Mouse (Mus musculus): Measurements from ENCODE around the gene Baz1a. TPM values are rescaled to one million over a fixed set of nuclear protein-coding genes. Genes with fewer than 3 reads are reported as not detected.

Gene Baz1a
- total and polyA plus RNA-seq, 2 experiments = 1.6 to 6.8 TPM

DNA sequence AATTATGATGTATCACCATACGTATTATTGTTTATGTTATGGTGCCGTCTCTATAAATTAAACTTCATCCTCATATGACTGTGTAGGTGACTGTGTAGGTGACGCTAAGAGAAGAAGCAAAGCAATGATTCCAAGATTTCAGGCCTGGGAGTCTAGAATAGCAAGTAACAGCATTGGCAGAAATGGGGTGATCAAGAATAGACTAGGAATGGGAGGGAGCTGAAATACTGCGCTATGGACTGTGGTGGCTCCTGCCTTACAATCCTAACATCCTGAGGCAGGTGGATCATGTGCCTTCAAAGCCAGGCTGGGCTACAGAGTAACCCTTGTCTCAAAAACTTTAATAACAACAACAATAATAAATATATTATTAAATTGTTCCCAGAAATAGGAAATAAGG lies 19.7 kb downstream of the Baz1a start:
- H3K4me3 ChIP-seq (ENCODE audit: insufficient read depth, low read depth, low read length) = no peak overlapping the region
- H3K9ac ChIP-seq (ENCODE audit: low read depth, low read length) = no peak overlapping the region
- H3K27ac ChIP-seq (replicated peaks; ENCODE audit: insufficient read depth, low read depth, low read length) = no peak overlapping the region
- H3K4me1 ChIP-seq (ENCODE audit: control insufficient read depth, insufficient read depth, low read length) = no peaks in the 10 kb centered on the region
- TF ChIP-seq POLR2A (IDR thresholded peaks at IDR 0.05; ENCODE audit: extremely low read depth, insufficient read depth, low read length) (no peak), CTCF (IDR thresholded peaks at IDR 0.05; ENCODE audit: low read depth, low read length) (no peak)
- H3K27me3 ChIP-seq (ENCODE audit: control insufficient read depth, insufficient read depth, low read length) = no peaks in the 10 kb centered on the region
- no peaks in the 10 kb centered on the region for H3K79me2 ChIP-seq (ENCODE audit: control insufficient read depth, insufficient read depth, low read length)
- 93% methylated on average over 4 of the region's 4 CpGs for WGBS
- no peak for DNase-seq (ENCODE audit: extremely low read depth, low read depth, low spot score)
- no peaks in the 10 kb centered on the region for H3K36me3 ChIP-seq (ENCODE audit: control insufficient read depth, insufficient read depth, low read length)

DNA sequence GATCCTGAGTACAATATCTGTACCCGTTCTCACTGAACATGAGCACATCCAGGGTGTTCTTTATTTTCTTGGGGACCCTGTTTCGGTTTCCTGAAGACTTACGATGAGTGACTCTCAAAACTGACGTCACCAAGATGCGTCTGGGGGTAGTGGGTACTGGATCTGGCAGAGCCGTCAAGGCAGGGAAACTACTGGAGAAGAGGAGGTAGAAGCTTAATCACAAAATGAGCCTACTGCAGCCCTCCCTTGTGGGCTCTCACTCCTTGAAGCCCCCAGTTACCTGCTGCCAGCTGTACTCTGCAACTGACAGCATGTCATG lies 20.1 kb downstream of the Baz1a start:
- TF ChIP-seq POLR2A (IDR thresholded peaks at IDR 0.05; ENCODE audit: extremely low read depth, insufficient read depth, low read length) (no peak), CTCF (IDR thresholded peaks at IDR 0.05; ENCODE audit: low read depth, low read length) (no peak)

DNA sequence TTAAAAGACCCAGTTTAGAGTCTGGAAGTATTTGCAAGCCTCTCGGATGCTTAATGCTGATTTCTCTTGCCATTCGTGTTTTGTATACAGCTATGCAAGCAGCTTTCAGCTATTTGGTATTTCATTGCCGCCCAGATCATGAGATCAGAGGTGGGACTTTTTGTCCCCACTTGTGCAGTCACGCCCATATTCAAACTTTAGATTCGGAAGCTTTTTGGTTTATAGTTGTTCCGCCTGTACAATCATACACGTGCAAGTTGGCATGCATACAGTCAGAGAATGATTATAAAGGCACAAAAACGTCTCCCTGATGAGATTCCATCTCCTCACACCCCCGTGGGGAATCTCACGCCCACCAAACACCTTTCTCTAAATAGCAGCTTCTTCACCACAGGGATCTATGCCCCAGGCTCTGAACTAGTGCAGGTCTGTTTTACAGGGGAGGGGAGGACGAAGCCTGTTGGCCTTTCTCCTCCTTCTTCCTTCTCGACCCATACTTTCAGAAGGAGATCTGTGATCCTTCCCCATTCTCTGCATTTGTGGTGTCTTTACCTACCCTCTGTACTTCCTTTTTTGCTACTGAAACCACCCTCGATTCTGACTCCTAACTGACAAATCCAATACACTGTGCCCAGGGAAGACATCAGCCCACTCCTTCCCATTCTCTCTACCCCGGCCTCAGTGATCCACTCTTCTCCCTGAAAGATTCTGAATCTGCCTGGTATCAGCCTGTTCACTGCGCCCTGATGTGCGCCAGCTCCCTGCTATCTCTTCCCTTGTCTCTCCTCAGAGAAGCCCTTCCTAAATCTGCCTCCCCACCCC lies 20.7 kb downstream of the Baz1a start:
- H3K79me2 ChIP-seq (ENCODE audit: control insufficient read depth, insufficient read depth, low read length) = no peaks in the 10 kb centered on the region
- H3K4me3 ChIP-seq (ENCODE audit: insufficient read depth, low read depth, low read length) = no peak overlapping the region
- no peaks in the 10 kb centered on the region for H3K4me1 ChIP-seq (ENCODE audit: control insufficient read depth, insufficient read depth, low read length)

More for the DNA sequence above, 20.1 kb downstream of the Baz1a start:
- 86% methylated on average over 6 of the region's 6 CpGs for WGBS
- no peak for DNase-seq (ENCODE audit: extremely low read depth, low read depth, low spot score)
- no peak overlapping the region for H3K4me3 ChIP-seq (ENCODE audit: insufficient read depth, low read depth, low read length)
- H3K9ac ChIP-seq (ENCODE audit: low read depth, low read length) = no peak overlapping the region
- H3K27ac ChIP-seq (replicated peaks; ENCODE audit: insufficient read depth, low read depth, low read length) = no peak overlapping the region
- H3K36me3 ChIP-seq (ENCODE audit: control insufficient read depth, insufficient read depth, low read length) = no peaks in the 10 kb centered on the region
- H3K4me1 ChIP-seq (ENCODE audit: control insufficient read depth, insufficient read depth, low read length) = no peaks in the 10 kb centered on the region
- H3K79me2 ChIP-seq (ENCODE audit: control insufficient read depth, insufficient read depth, low read length) = no peaks in the 10 kb centered on the region
- no peaks in the 10 kb centered on the region for H3K27me3 ChIP-seq (ENCODE audit: control insufficient read depth, insufficient read depth, low read length)

DNA sequence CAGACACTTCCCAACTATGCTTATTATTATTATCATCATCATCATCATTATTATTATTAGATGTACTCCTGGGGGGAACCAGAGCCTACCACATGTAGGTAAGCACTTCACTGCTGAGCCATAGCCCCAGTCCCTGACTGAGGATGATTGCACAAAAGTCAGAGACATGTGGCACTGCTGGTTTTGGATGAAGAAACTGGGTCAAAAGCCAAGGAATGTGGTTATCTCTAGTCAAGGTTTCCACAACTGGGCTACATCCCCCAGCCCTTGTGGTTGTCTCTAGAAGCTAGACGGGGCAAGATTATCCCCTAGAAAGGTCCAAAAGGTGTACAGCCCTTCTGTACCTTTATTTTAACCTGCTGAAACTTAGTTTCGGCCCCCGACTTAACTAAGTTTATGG lies 21.3 kb downstream of the Baz1a start:
- 91% methylated on average over 3 of the region's 3 CpGs for WGBS
- Histone ChIP-seq H3K4me3 (ENCODE audit: insufficient read depth, low read depth, low read length) (no peak overlapping the region), H3K27ac (replicated peaks; ENCODE audit: insufficient read depth, low read depth, low read length) (no peak overlapping the region), H3K9ac (ENCODE audit: low read depth, low read length) (no peak overlapping the region), H3K79me2 (ENCODE audit: control insufficient read depth, insufficient read depth, low read length) (no peaks in the 10 kb centered on the region), H3K27me3 (ENCODE audit: control insufficient read depth, insufficient read depth, low read length) (no peaks in the 10 kb centered on the region), H3K36me3 (ENCODE audit: control insufficient read depth, insufficient read depth, low read length) (no peaks in the 10 kb centered on the region), H3K4me1 (ENCODE audit: control insufficient read depth, insufficient read depth, low read length) (no peaks in the 10 kb centered on the region)
- no peak for TF ChIP-seq CTCF (IDR thresholded peaks at IDR 0.05; ENCODE audit: low read depth, low read length)
- TF ChIP-seq POLR2A (IDR thresholded peaks at IDR 0.05; ENCODE audit: extremely low read depth, insufficient read depth, low read length) = no peak
- DNase-seq (ENCODE audit: extremely low read depth, low read depth, low spot score) = no peak

More for the DNA sequence above, 20.7 kb downstream of the Baz1a start:
- Histone ChIP-seq H3K9ac (ENCODE audit: low read depth, low read length) (no peak overlapping the region), H3K27me3 (ENCODE audit: control insufficient read depth, insufficient read depth, low read length) (no peaks in the 10 kb centered on the region), H3K36me3 (ENCODE audit: control insufficient read depth, insufficient read depth, low read length) (no peaks in the 10 kb centered on the region), H3K27ac (replicated peaks; ENCODE audit: insufficient read depth, low read depth, low read length) (no peak overlapping the region)
- TF ChIP-seq POLR2A (IDR thresholded peaks at IDR 0.05; ENCODE audit: extremely low read depth, insufficient read depth, low read length) (no peak), CTCF (IDR thresholded peaks at IDR 0.05; ENCODE audit: low read depth, low read length) (no peak)
- 72% methylated on average over 16 of the region's 16 CpGs for WGBS
- no peak for DNase-seq (ENCODE audit: extremely low read depth, low read depth, low spot score)

DNA sequence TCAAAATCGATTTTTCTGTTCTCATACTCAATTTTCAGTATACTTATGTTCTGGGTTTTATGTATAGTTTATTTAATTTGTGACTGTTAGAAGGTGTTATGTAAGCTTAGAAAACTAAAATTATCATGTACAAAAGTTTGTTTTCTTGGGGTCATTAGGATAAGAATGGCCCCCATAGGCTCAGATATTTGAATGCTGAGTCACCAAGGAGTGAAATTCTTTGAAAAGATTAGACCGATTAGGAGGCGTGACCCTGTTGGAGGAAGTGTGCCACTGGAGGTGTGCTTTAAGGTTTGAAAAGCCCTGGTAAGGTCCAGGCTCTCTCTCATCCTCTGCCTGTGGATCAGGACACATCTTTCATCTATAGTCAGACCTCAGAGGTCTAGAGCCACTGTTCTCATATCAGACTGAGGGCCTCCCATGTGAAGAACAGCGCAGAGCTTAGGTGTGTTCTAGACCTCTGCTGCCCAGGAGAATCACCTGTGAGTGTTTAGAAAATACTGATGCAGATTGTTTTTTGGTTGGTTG lies 25.8 kb downstream of the Baz1a start:
- no peak overlapping the region for H3K9ac ChIP-seq (ENCODE audit: low read depth, low read length)
- no peaks in the 10 kb centered on the region for H3K36me3 ChIP-seq (ENCODE audit: control insufficient read depth, insufficient read depth, low read length)
- H3K27me3 ChIP-seq (ENCODE audit: control insufficient read depth, insufficient read depth, low read length) = no peaks in the 10 kb centered on the region
- no peak overlapping the region for H3K4me3 ChIP-seq (ENCODE audit: insufficient read depth, low read depth, low read length)
- H3K79me2 ChIP-seq (ENCODE audit: control insufficient read depth, insufficient read depth, low read length) = 0 out of 2 replicates have a peak, but pooled peaks cover under 1% of the 10 kb centered on the region
- 86% methylated on average over 4 of the region's 4 CpGs for WGBS
- no peak for DNase-seq (ENCODE audit: extremely low read depth, low read depth, low spot score)
- TF ChIP-seq CTCF (IDR thresholded peaks at IDR 0.05; ENCODE audit: low read depth, low read length) = no peak
- no peak for TF ChIP-seq POLR2A (IDR thresholded peaks at IDR 0.05; ENCODE audit: extremely low read depth, insufficient read depth, low read length)
- H3K27ac ChIP-seq (replicated peaks; ENCODE audit: insufficient read depth, low read depth, low read length) = no peak overlapping the region
- peaks cover 4% of the 10 kb centered on the region for H3K4me1 ChIP-seq (ENCODE audit: control insufficient read depth, insufficient read depth, low read length)

DNA sequence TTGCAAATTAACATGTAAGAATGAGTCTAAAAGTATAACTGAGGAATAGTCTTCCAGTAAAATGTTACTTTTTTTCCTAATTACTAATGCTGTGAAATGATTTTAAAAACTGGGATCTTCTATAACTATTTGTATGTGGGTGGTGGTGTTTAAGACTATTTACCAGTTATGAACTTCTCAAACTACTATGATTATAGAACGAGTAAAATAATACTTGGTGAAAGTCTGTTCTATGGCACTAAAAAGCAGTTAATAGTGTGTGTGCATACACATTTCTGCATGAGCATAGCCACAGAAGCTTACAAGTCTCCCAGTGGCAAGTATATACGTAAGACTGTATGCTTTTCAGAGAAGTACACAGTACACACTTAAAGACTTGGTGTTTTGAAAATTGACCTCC lies 27.0 kb downstream of the Baz1a start:
- no peak overlapping the region for H3K9ac ChIP-seq (ENCODE audit: low read depth, low read length)
- H3K4me3 ChIP-seq (ENCODE audit: insufficient read depth, low read depth, low read length) = no peak overlapping the region
- no peaks in the 10 kb centered on the region for H3K36me3 ChIP-seq (ENCODE audit: control insufficient read depth, insufficient read depth, low read length)
- peaks cover 8% of the 10 kb centered on the region; the same call in 1 of the 2 replicates for H3K79me2 ChIP-seq (ENCODE audit: control insufficient read depth, insufficient read depth, low read length)
- no peak for DNase-seq (ENCODE audit: extremely low read depth, low read depth, low spot score)
- WGBS = 96% methylated on average over 2 of the region's 2 CpGs
- no peak for TF ChIP-seq CTCF (IDR thresholded peaks at IDR 0.05; ENCODE audit: low read depth, low read length)
- TF ChIP-seq POLR2A (IDR thresholded peaks at IDR 0.05; ENCODE audit: extremely low read depth, insufficient read depth, low read length) = no peak
- H3K27ac ChIP-seq (replicated peaks; ENCODE audit: insufficient read depth, low read depth, low read length) = no peak overlapping the region
- H3K27me3 ChIP-seq (ENCODE audit: control insufficient read depth, insufficient read depth, low read length) = no peaks in the 10 kb centered on the region
- H3K4me1 ChIP-seq (ENCODE audit: control insufficient read depth, insufficient read depth, low read length) = peaks cover 4% of the 10 kb centered on the region

Measured in liver, adult 2 months (tissue).